Mouse (Mus musculus): ENCODE data around the gene Scaf1. TPM values are rescaled to one million over a fixed set of nuclear protein-coding genes. Genes with fewer than 3 reads are reported as not detected.

Scaf1 gene
- polyA plus RNA-seq, 1 experiment from 2014 or later: 47.5 TPM

- H3K4me1 ChIP-seq (ENCODE audit: control insufficient read depth, insufficient read depth, low read length): no peaks in the 10 kb centered on the region
- DNase-seq (ENCODE audit: low spot score) (no peak), ATAC-seq (ENCODE audit: low read depth) (no peak)
- H3K4me2 ChIP-seq (ENCODE audit: low read depth, low read length): no peak overlapping the region
- WGBS: 90% methylated on average over 5 of the region's 5 CpGs
- H3K36me3 ChIP-seq (ENCODE audit: control insufficient read depth, insufficient read depth, low read length): peaks cover 74% of the 10 kb centered on the region
- H3K9me3 ChIP-seq (ENCODE audit: control insufficient read depth, low read length): no peaks in the 10 kb centered on the region
- H3K9ac ChIP-seq (ENCODE audit: low read depth, low read length): no peak overlapping the region
- no peak overlapping the region for H3K4me3 ChIP-seq (ENCODE audit: low read depth, low read length)
- H3K27ac ChIP-seq (replicated peaks; ENCODE audit: low read depth, low read length): no peak overlapping the region
- no peaks in the 10 kb centered on the region for H3K27me3 ChIP-seq (replicated peaks; ENCODE audit: control insufficient read depth, insufficient read depth, low read length)
These were observed 53.3 kb downstream of the Scaf1 start for GRCm38 (mm10) chr7:44962831-44963230.

GRCm38 (mm10) chr7:44962337-44962736 is 53.8 kb downstream of the Scaf1 start:
- ATAC-seq (ENCODE audit: low read depth) (no peak), DNase-seq (ENCODE audit: low spot score) (no peak)
- 75% methylated on average over 8 of the region's 8 CpGs for WGBS
- Histone ChIP-seq H3K36me3 (ENCODE audit: control insufficient read depth, insufficient read depth, low read length) (peaks cover 72% of the 10 kb centered on the region), H3K9ac (ENCODE audit: low read depth, low read length) (no peak overlapping the region), H3K27me3 (replicated peaks; ENCODE audit: control insufficient read depth, insufficient read depth, low read length) (no peaks in the 10 kb centered on the region), H3K4me1 (ENCODE audit: control insufficient read depth, insufficient read depth, low read length) (no peaks in the 10 kb centered on the region), H3K4me3 (ENCODE audit: low read depth, low read length) (no peak overlapping the region), H3K27ac (replicated peaks; ENCODE audit: low read depth, low read length) (no peak overlapping the region), H3K9me3 (ENCODE audit: control insufficient read depth, low read length) (no peaks in the 10 kb centered on the region), H3K4me2 (ENCODE audit: low read depth, low read length) (no peak overlapping the region)

GRCm38 (mm10) chr7:44960512-44960910 is 55.7 kb downstream of the Scaf1 start:
- H3K27me3 ChIP-seq (replicated peaks; ENCODE audit: control insufficient read depth, insufficient read depth, low read length): no peaks in the 10 kb centered on the region
- no peaks in the 10 kb centered on the region for H3K4me1 ChIP-seq (ENCODE audit: control insufficient read depth, insufficient read depth, low read length)
- no peak overlapping the region for H3K27ac ChIP-seq (replicated peaks; ENCODE audit: low read depth, low read length)
- WGBS: 88% methylated on average over 13 of the region's 13 CpGs
- DNase-seq (ENCODE audit: low spot score): no peak
- no peaks in the 10 kb centered on the region for H3K9me3 ChIP-seq (ENCODE audit: control insufficient read depth, low read length)
- H3K4me3 ChIP-seq (ENCODE audit: low read depth, low read length): no peak overlapping the region
- peaks cover 57% of the 10 kb centered on the region for H3K36me3 ChIP-seq (ENCODE audit: control insufficient read depth, insufficient read depth, low read length)
- no peak overlapping the region for H3K4me2 ChIP-seq (ENCODE audit: low read depth, low read length)
- H3K9ac ChIP-seq (ENCODE audit: low read depth, low read length): no peak overlapping the region
- no peak for ATAC-seq (ENCODE audit: low read depth)

GRCm38 (mm10) chr7:44959874-44960511 is 56.2 kb downstream of the Scaf1 start:
- H3K9ac ChIP-seq (ENCODE audit: low read depth, low read length): no peak overlapping the region
- H3K36me3 ChIP-seq (ENCODE audit: control insufficient read depth, insufficient read depth, low read length): peaks cover 52% of the 10 kb centered on the region
- DNase-seq (ENCODE audit: low spot score): no peak
- no peak for ATAC-seq (ENCODE audit: low read depth)
- H3K27ac ChIP-seq (replicated peaks; ENCODE audit: low read depth, low read length): no peak overlapping the region
- no peaks in the 10 kb centered on the region for H3K4me1 ChIP-seq (ENCODE audit: control insufficient read depth, insufficient read depth, low read length)
- WGBS: 86% methylated on average over 10 of the region's 10 CpGs
- no peaks in the 10 kb centered on the region for H3K9me3 ChIP-seq (ENCODE audit: control insufficient read depth, low read length)
- H3K4me3 ChIP-seq (ENCODE audit: low read depth, low read length): no peak overlapping the region
- H3K27me3 ChIP-seq (replicated peaks; ENCODE audit: control insufficient read depth, insufficient read depth, low read length): no peaks in the 10 kb centered on the region
- H3K4me2 ChIP-seq (ENCODE audit: low read depth, low read length): no peak overlapping the region

GRCm38 (mm10) chr7:44959281-44959680 is 56.9 kb downstream of the Scaf1 start:
- WGBS: 83% methylated on average over 8 of the region's 8 CpGs
- DNase-seq (ENCODE audit: low spot score) (no peak), ATAC-seq (ENCODE audit: low read depth) (no peak)
- Histone ChIP-seq H3K4me2 (ENCODE audit: low read depth, low read length) (no peak overlapping the region), H3K4me1 (ENCODE audit: control insufficient read depth, insufficient read depth, low read length) (no peaks in the 10 kb centered on the region), H3K27ac (replicated peaks; ENCODE audit: low read depth, low read length) (no peak overlapping the region), H3K27me3 (replicated peaks; ENCODE audit: control insufficient read depth, insufficient read depth, low read length) (no peaks in the 10 kb centered on the region), H3K36me3 (ENCODE audit: control insufficient read depth, insufficient read depth, low read length) (peaks cover 46% of the 10 kb centered on the region; the same call in 1 of the 2 replicates), H3K9ac (ENCODE audit: low read depth, low read length) (no peak overlapping the region), H3K9me3 (ENCODE audit: control insufficient read depth, low read length) (no peaks in the 10 kb centered on the region), H3K4me3 (ENCODE audit: low read depth, low read length) (no peak overlapping the region)

- Histone ChIP-seq H3K4me2 (ENCODE audit: low read depth, low read length) (no peak overlapping the region), H3K9ac (ENCODE audit: low read depth, low read length) (no peak overlapping the region), H3K36me3 (ENCODE audit: control insufficient read depth, insufficient read depth, low read length) (peaks cover 35% of the 10 kb centered on the region; the same call in 1 of the 2 replicates), H3K4me1 (ENCODE audit: control insufficient read depth, insufficient read depth, low read length) (no peaks in the 10 kb centered on the region), H3K4me3 (ENCODE audit: low read depth, low read length) (no peak overlapping the region), H3K27ac (replicated peaks; ENCODE audit: low read depth, low read length) (no peak overlapping the region), H3K27me3 (replicated peaks; ENCODE audit: control insufficient read depth, insufficient read depth, low read length) (no peaks in the 10 kb centered on the region), H3K9me3 (ENCODE audit: control insufficient read depth, low read length) (no peaks in the 10 kb centered on the region)
- 49% methylated on average over 7 of the region's 7 CpGs for WGBS
- DNase-seq (ENCODE audit: low spot score) (peak; percentile 63), ATAC-seq (ENCODE audit: low read depth) (no peak)
These were observed 58.0 kb downstream of the Scaf1 start for GRCm38 (mm10) chr7:44958208-44958607.

- Histone ChIP-seq H3K4me2 (ENCODE audit: low read depth, low read length) (no peak overlapping the region), H3K27me3 (replicated peaks; ENCODE audit: control insufficient read depth, insufficient read depth, low read length) (no peaks in the 10 kb centered on the region), H3K9ac (ENCODE audit: low read depth, low read length) (no peak overlapping the region), H3K36me3 (ENCODE audit: control insufficient read depth, insufficient read depth, low read length) (peaks cover 26% of the 10 kb centered on the region; the same call in 1 of the 2 replicates), H3K4me3 (ENCODE audit: low read depth, low read length) (no peak overlapping the region), H3K9me3 (ENCODE audit: control insufficient read depth, low read length) (no peaks in the 10 kb centered on the region), H3K27ac (replicated peaks; ENCODE audit: low read depth, low read length) (no peak overlapping the region), H3K4me1 (ENCODE audit: control insufficient read depth, insufficient read depth, low read length) (no peaks in the 10 kb centered on the region)
- ATAC-seq (ENCODE audit: low read depth) (no peak), DNase-seq (ENCODE audit: low spot score) (no peak)
- 68% methylated on average over 20 of the region's 20 CpGs for WGBS
These were observed 58.9 kb downstream of the Scaf1 start for GRCm38 (mm10) chr7:44957183-44957835.

GRCm38 (mm10) chr7:44956266-44956665 is 59.9 kb downstream of the Scaf1 start:
- peaks cover 17% of the 10 kb centered on the region; the same call in 1 of the 2 replicates for H3K36me3 ChIP-seq (ENCODE audit: control insufficient read depth, insufficient read depth, low read length)

GRCm38 (mm10) chr7:44955628-44956027 is 60.5 kb downstream of the Scaf1 start:
- ATAC-seq (ENCODE audit: low read depth): no peak
- H3K4me1 ChIP-seq (ENCODE audit: control insufficient read depth, insufficient read depth, low read length): peaks cover 7% of the 10 kb centered on the region
- DNase-seq (ENCODE audit: low spot score): peak; percentile 22
- H3K27ac ChIP-seq (replicated peaks; ENCODE audit: low read depth, low read length): no peak overlapping the region
- no peaks in the 10 kb centered on the region for H3K9me3 ChIP-seq (ENCODE audit: control insufficient read depth, low read length)
- no peak overlapping the region for H3K4me2 ChIP-seq (ENCODE audit: low read depth, low read length)
- no peak overlapping the region for H3K4me3 ChIP-seq (ENCODE audit: low read depth, low read length)
- H3K36me3 ChIP-seq (ENCODE audit: control insufficient read depth, insufficient read depth, low read length): peaks cover 11% of the 10 kb centered on the region; the same call in 1 of the 2 replicates
- H3K27me3 ChIP-seq (replicated peaks; ENCODE audit: control insufficient read depth, insufficient read depth, low read length): peaks cover 13% of the 10 kb centered on the region
- 52% methylated on average over 5 of the region's 5 CpGs for WGBS
- no peak overlapping the region for H3K9ac ChIP-seq (ENCODE audit: low read depth, low read length)

More at GRCm38 (mm10) chr7:44956266-44956665, 59.9 kb downstream of the Scaf1 start:
- Histone ChIP-seq H3K4me3 (ENCODE audit: low read depth, low read length) (no peak overlapping the region), H3K4me1 (ENCODE audit: control insufficient read depth, insufficient read depth, low read length) (peaks cover 7% of the 10 kb centered on the region), H3K9ac (ENCODE audit: low read depth, low read length) (no peak overlapping the region), H3K27ac (replicated peaks; ENCODE audit: low read depth, low read length) (no peak overlapping the region), H3K4me2 (ENCODE audit: low read depth, low read length) (no peak overlapping the region), H3K27me3 (replicated peaks; ENCODE audit: control insufficient read depth, insufficient read depth, low read length) (peaks cover 7% of the 10 kb centered on the region), H3K9me3 (ENCODE audit: control insufficient read depth, low read length) (no peaks in the 10 kb centered on the region)
- ATAC-seq (ENCODE audit: low read depth) (no peak), DNase-seq (ENCODE audit: low spot score) (no peak)
- WGBS: 44% methylated on average over 6 of the region's 6 CpGs
